Mouse (Mus musculus) left cerebral cortex, postnatal 10 days (tissue): ENCODE measurements at regions not wholly inside any gene's neighbourhood (a gene's known extent, or its start where the extent isn't known, plus 50 kb on each side); places are given as distances from the start of the nearest gene placed in this dataset.
A peak's percentile ranks its signal among the peaks of the same experiment; 100 is the strongest.

Experiments used
- DNase-seq, 2 experiments: peaks; one replicate each; pipeline ENCODE4 v3.0.0; 2021 to 2022; ENCODE audit warnings: low spot score in 2 of 2, mixed read lengths in 1 of 2; ENCODE audit errors: extremely low spot score in 1 of 2
- intact Hi-C: fragments of 180-260 bp; cut with DNase I; formaldehyde crosslinking; loops from one replicate; pipeline ENCODE4 v1.15.1; 2025

- intact Hi-C loops: no loop called here
- peak in 1 of 2 experiments; percentile 20 for DNase-seq
These were observed 59.3 kb downstream of the Trap1a start for GRCm38 (mm10) chrX:139392777-139393176.

- intact Hi-C loops: loop anchor here (10.0 kb wide), 1 partner anchor 248 kb away; no protein-coding TSS in a partner anchor
- DNase-seq: peak; percentile 16 to 43
These were observed 63.5 kb upstream of the D330045A20Rik start for GRCm38 (mm10) chrX:139416701-139417100.

- intact Hi-C loops: loop anchor here (10.0 kb wide), 1 partner anchor 245 kb away; no protein-coding TSS in a partner anchor
- no peak for DNase-seq
These were observed 60.3 kb upstream of the D330045A20Rik start for GRCm38 (mm10) chrX:139419867-139420266.

GRCm38 (mm10) chrX:139424307-139424706, 55.9 kb upstream of the D330045A20Rik start:
- no peak for DNase-seq

More at GRCm38 (mm10) chrX:139424307-139424706, 55.9 kb upstream of the D330045A20Rik start:
- intact Hi-C loops: no loop called here
